Mouse (Mus musculus): ENCODE measurements around the gene Galnt15. TPM values are rescaled to one million over a fixed set of nuclear protein-coding genes. Genes with fewer than 3 reads are reported as not detected.
"Not testable (repeated sequence)": the region's sequence is repeated elsewhere in the genome, so short reads cannot be mapped to it uniquely, and the experiment has no call there.

Galnt15 gene
- polyA plus RNA-seq, 1 experiment from 2014 or later: 0.16 TPM

- 60% methylated on average over 7 of the region's 7 CpGs for WGBS
- no peak for ATAC-seq (ENCODE audit: borderline replicate concordance, extremely low read depth, low FRiP score, low TSS enrichment)
- Histone ChIP-seq H3K27me3 (no peaks in the 10 kb centered on the region), H3K9ac (no peak overlapping the region), H3K36me3 (no peaks in the 10 kb centered on the region), H3K4me2 (no peak overlapping the region), H3K4me3 (no peak overlapping the region), H3K4me1 (peaks cover 8% of the 10 kb centered on the region; the same call in 1 of the 2 replicates), H3K9me3 (no peaks in the 10 kb centered on the region), H3K27ac (no peak overlapping the region)
These were observed 45.1 kb downstream of the Galnt15 start for GRCm38 (mm10) chr14:32073901-32074300.

- ATAC-seq (ENCODE audit: borderline replicate concordance, extremely low read depth, low FRiP score, low TSS enrichment): no peak
- Histone ChIP-seq H3K9ac (no peak overlapping the region), H3K9me3 (no peaks in the 10 kb centered on the region), H3K27me3 (no peaks in the 10 kb centered on the region), H3K36me3 (peaks cover 15% of the 10 kb centered on the region), H3K4me3 (no peak overlapping the region), H3K4me2 (no peak overlapping the region), H3K27ac (no peak overlapping the region), H3K4me1 (peaks cover 8% of the 10 kb centered on the region; the same call in 1 of the 2 replicates)
- 44% methylated on average over 8 of the region's 8 CpGs for whole genome bisulfite sequencing
These were observed 48.2 kb downstream of the Galnt15 start for GRCm38 (mm10) chr14:32076896-32077575.

- Histone ChIP-seq H3K4me3 (no peak overlapping the region), H3K36me3 (peaks cover 24% of the 10 kb centered on the region), H3K9ac (no peak overlapping the region), H3K4me2 (no peak overlapping the region), H3K4me1 (peaks cover 4% of the 10 kb centered on the region; the same call in 1 of the 2 replicates), H3K9me3 (no peaks in the 10 kb centered on the region), H3K27ac (no peak overlapping the region), H3K27me3 (no peaks in the 10 kb centered on the region)
- 84% methylated on average over 10 of the region's 10 CpGs for WGBS
- no peak for ATAC-seq (ENCODE audit: borderline replicate concordance, extremely low read depth, low FRiP score, low TSS enrichment)
These were observed 52.2 kb downstream of the Galnt15 start for GRCm38 (mm10) chr14:32081026-32081425.

GRCm38 (mm10) chr14:32082891-32083290 is 54.1 kb downstream of the Galnt15 start:
- WGBS: 86% methylated on average over 6 of the region's 6 CpGs
- no peak overlapping the region for H3K4me3 ChIP-seq

GRCm38 (mm10) chr14:32083466-32083865 is 54.7 kb downstream of the Galnt15 start:
- Histone ChIP-seq H3K9me3 (no peaks in the 10 kb centered on the region), H3K9ac (no peak overlapping the region), H3K27me3 (no peaks in the 10 kb centered on the region), H3K4me1 (peaks cover 8% of the 10 kb centered on the region), H3K4me2 (no peak overlapping the region), H3K36me3 (peaks cover 24% of the 10 kb centered on the region), H3K27ac (no peak overlapping the region), H3K4me3 (no peak overlapping the region)
- 89% methylated on average over 2 of the region's 2 CpGs for WGBS
- ATAC-seq (ENCODE audit: borderline replicate concordance, extremely low read depth, low FRiP score, low TSS enrichment): no peak

More at GRCm38 (mm10) chr14:32082891-32083290, 54.1 kb downstream of the Galnt15 start:
- no peaks in the 10 kb centered on the region for H3K27me3 ChIP-seq
- H3K4me2 ChIP-seq: no peak overlapping the region
- peaks cover 8% of the 10 kb centered on the region for H3K4me1 ChIP-seq
- no peaks in the 10 kb centered on the region for H3K9me3 ChIP-seq
- no peak for ATAC-seq (ENCODE audit: borderline replicate concordance, extremely low read depth, low FRiP score, low TSS enrichment)
- H3K27ac ChIP-seq: no peak overlapping the region
- H3K9ac ChIP-seq: no peak overlapping the region
- peaks cover 24% of the 10 kb centered on the region for H3K36me3 ChIP-seq

- ATAC-seq (ENCODE audit: borderline replicate concordance, extremely low read depth, low FRiP score, low TSS enrichment): peak; percentile 95
- peak within 1 kb of the TSS; percentile 87 for H3K27ac ChIP-seq
- no peaks in the 10 kb centered on the region for H3K27me3 ChIP-seq
- peaks cover 24% of the 10 kb centered on the region for H3K36me3 ChIP-seq
- WGBS: 2% methylated on average over 22 of the region's 22 CpGs
- peak within 1 kb of the TSS; percentile 71 for H3K4me2 ChIP-seq
- peak within 1 kb of the TSS; percentile 72 for H3K9ac ChIP-seq
- peaks cover 8% of the 10 kb centered on the region for H3K4me1 ChIP-seq
- H3K9me3 ChIP-seq: no peaks in the 10 kb centered on the region
- H3K4me3 ChIP-seq: peak within 1 kb of the TSS; percentile 68
These were observed 56.1 kb downstream of the Galnt15 start, which contains the start of gene Oxnad1 for GRCm38 (mm10) chr14:32084761-32085485. TSS of gene Oxnad1 (plus strand) at chr14:32085374.

GRCm38 (mm10) chr14:32085486-32086201 is 56.9 kb downstream of the Galnt15 start, which contains the start of gene Dph3:
TSS of gene Dph3 (minus strand) at chr14:32085729.
- ATAC-seq (ENCODE audit: borderline replicate concordance, extremely low read depth, low FRiP score, low TSS enrichment): peak; percentile 97
- peak within 1 kb of the TSS; percentile 72 for H3K9ac ChIP-seq
- 0% methylated on average over 43 of the region's 43 CpGs for WGBS

GRCm38 (mm10) chr14:32086226-32086625 is 57.4 kb downstream of the Galnt15 start:
- WGBS: 8% methylated on average over 8 of the region's 8 CpGs
- H3K4me3 ChIP-seq: peak overlapping the region; percentile 68
- H3K4me1 ChIP-seq: peaks cover 8% of the 10 kb centered on the region
- no peak for ATAC-seq (ENCODE audit: borderline replicate concordance, extremely low read depth, low FRiP score, low TSS enrichment)
- peak overlapping the region; percentile 72 for H3K9ac ChIP-seq
- peak overlapping the region; percentile 87 for H3K27ac ChIP-seq
- peak overlapping the region; percentile 71 for H3K4me2 ChIP-seq
- peaks cover 16% of the 10 kb centered on the region for H3K36me3 ChIP-seq
- H3K27me3 ChIP-seq: no peaks in the 10 kb centered on the region
- no peaks in the 10 kb centered on the region for H3K9me3 ChIP-seq

More at GRCm38 (mm10) chr14:32085486-32086201, 56.9 kb downstream of the Galnt15 start, which contains the start of gene Dph3:
- H3K4me2 ChIP-seq: peak within 1 kb of the TSS; percentile 71
- H3K27ac ChIP-seq: peak within 1 kb of the TSS; percentile 87
- peak within 1 kb of the TSS; percentile 68 for H3K4me3 ChIP-seq
- peaks cover 22% of the 10 kb centered on the region for H3K36me3 ChIP-seq
- H3K4me1 ChIP-seq: peaks cover 8% of the 10 kb centered on the region
- H3K27me3 ChIP-seq: no peaks in the 10 kb centered on the region
- H3K9me3 ChIP-seq: no peaks in the 10 kb centered on the region

- WGBS: 88% methylated on average over 7 of the region's 7 CpGs
- not testable (repeated sequence) for H3K4me2 ChIP-seq; H3K36me3 ChIP-seq; ATAC-seq (ENCODE audit: borderline replicate concordance, extremely low read depth, low FRiP score, low TSS enrichment); H3K9ac ChIP-seq; H3K4me3 ChIP-seq; H3K9me3 ChIP-seq; H3K27ac ChIP-seq; H3K4me1 ChIP-seq; H3K27me3 ChIP-seq
These were observed 58.9 kb downstream of the Galnt15 start for GRCm38 (mm10) chr14:32087584-32088248.

- Histone ChIP-seq H3K4me1 (peaks cover 4% of the 10 kb centered on the region; the same call in 1 of the 2 replicates), H3K4me2 (no peak overlapping the region), H3K9ac (no peak overlapping the region), H3K36me3 (peaks cover 22% of the 10 kb centered on the region), H3K4me3 (no peak overlapping the region), H3K27ac (no peak overlapping the region), H3K27me3 (no peaks in the 10 kb centered on the region), H3K9me3 (no peaks in the 10 kb centered on the region)
- WGBS: 50% methylated on average over 4 of the region's 4 CpGs
- ATAC-seq (ENCODE audit: borderline replicate concordance, extremely low read depth, low FRiP score, low TSS enrichment): no peak
These were observed 62.3 kb downstream of the Galnt15 start for GRCm38 (mm10) chr14:32091124-32091523.

- 78% methylated on average over 4 of the region's 4 CpGs for WGBS
These were observed 62.9 kb downstream of the Galnt15 start for GRCm38 (mm10) chr14:32091704-32092103.

More at GRCm38 (mm10) chr14:32091704-32092103, 62.9 kb downstream of the Galnt15 start:
- Histone ChIP-seq H3K4me3 (no peak overlapping the region), H3K4me1 (peaks cover 4% of the 10 kb centered on the region; the same call in 1 of the 2 replicates), H3K27me3 (no peaks in the 10 kb centered on the region), H3K36me3 (peaks cover 26% of the 10 kb centered on the region), H3K4me2 (no peak overlapping the region), H3K9ac (no peak overlapping the region), H3K9me3 (no peaks in the 10 kb centered on the region), H3K27ac (no peak overlapping the region)
- no peak for ATAC-seq (ENCODE audit: borderline replicate concordance, extremely low read depth, low FRiP score, low TSS enrichment)
